ENCODE assay signal across 17 mouse cellular contexts in the genomic region with DNA sequence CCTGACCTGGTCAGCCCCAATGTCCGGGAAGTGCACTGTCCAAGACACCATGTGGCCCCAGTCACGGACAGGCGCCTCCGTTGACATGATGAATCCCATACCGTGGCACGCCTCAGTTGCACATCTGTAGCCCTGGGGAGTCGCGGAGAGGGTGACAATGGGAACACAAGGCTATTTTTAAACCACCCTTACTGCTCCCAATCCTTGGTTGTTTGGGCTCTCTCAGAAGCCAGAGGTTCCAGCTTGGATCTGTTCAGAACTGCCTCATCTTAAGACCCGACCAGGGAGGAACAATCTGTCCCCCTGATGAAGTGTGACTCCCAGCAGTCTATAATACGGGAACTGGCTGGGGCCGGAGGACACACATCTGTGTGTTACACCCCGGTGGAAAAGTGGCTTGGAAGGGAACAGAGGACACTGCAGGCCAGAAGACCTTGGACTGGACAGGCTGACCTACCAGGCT. TPM values are rescaled to one million over a fixed set of nuclear protein-coding genes. Genes with fewer than 3 reads are reported as not detected.
DNase-seq lines count a peak whose midpoint lies in the region; ATAC-seq and TF ChIP-seq lines count a peak whose summit lies in the region.
"Had no signal": no experiment of that assay in that cellular context is flagged by ENCODE, and none has a peak within 500 bp of the region (broad histone marks: within the 10 kb centered on the region; RNA-seq: fewer than 3 reads in every experiment).

No protein-coding gene starts in this region.

- peaks cover 16% of the 10 kb centered on the region for H3K4me1 ChIP-seq in kidney, embryonic 16.5 days (ENCODE audit: insufficient read depth, low read length)
- H3K4me1 ChIP-seq in intestine, postnatal 0 days (replicated peaks; ENCODE audit: control insufficient read depth, insufficient read depth, low read length) = no peaks in the 10 kb centered on the region
- H3K4me1 ChIP-seq: liver, embryonic 15.5 days had no signal

- H3K27ac ChIP-seq in kidney, embryonic 16.5 days (ENCODE audit: low read length) = no peak overlapping the region
- H3K27ac ChIP-seq in intestine, postnatal 0 days (ENCODE audit: low read depth, low read length) = no peak overlapping the region
- H3K27ac ChIP-seq: embryonic facial prominence, embryonic 13.5 days; left cerebral cortex, adult 2 months; limb, embryonic 13.5 days; liver, embryonic 15.5 days had no signal

- ATAC-seq in kidney, embryonic 16.5 days (ENCODE audit: low FRiP score, low TSS enrichment) = 0 out of 2 replicates have a peak, but pooled peaks have one; percentile 50
- ATAC-seq in intestine, postnatal 0 days = no peak

- no peak for DNase-seq in kidney, postnatal 4 days
- DNase-seq in heart, adult 8-10 months (ENCODE audit: low spot score) = peak; percentile 73
- DNase-seq in heart, postnatal 4 days = peak; percentile 29
- peak; percentile 56 to 91 for DNase-seq in lung, postnatal 4 days
- no peak for DNase-seq in right cerebral cortex, postnatal 4 days
- DNase-seq: adrenal gland, adult 8-10 months; cerebellum, adult 2 months; retina, postnatal 1 day; thymus, postnatal 14 days had no signal

- H3K4me3 ChIP-seq in kidney, embryonic 16.5 days (ENCODE audit: low read length) = no peak overlapping the region
- no peak overlapping the region for H3K4me3 ChIP-seq in intestine, postnatal 0 days (ENCODE audit: low read depth, low read length)
- H3K4me3 ChIP-seq: embryonic facial prominence, embryonic 13.5 days; left cerebral cortex, adult 2 months; limb, embryonic 13.5 days; liver, embryonic 15.5 days; midbrain, embryonic 10.5 days; myocyte had no signal

- 0 out of 2 replicates have a peak, but pooled peaks cover 3% of the 10 kb centered on the region for H3K36me3 ChIP-seq in kidney, embryonic 16.5 days (ENCODE audit: insufficient read depth, low read length)
- no peaks in the 10 kb centered on the region for H3K36me3 ChIP-seq in intestine, postnatal 0 days (ENCODE audit: control insufficient read depth, insufficient read depth)
- H3K36me3 ChIP-seq: liver, embryonic 15.5 days; midbrain, embryonic 10.5 days had no signal

- no peak overlapping the region for H3K9ac ChIP-seq in kidney, embryonic 16.5 days (replicated peaks; ENCODE audit: low read length)
- H3K9ac ChIP-seq in intestine, postnatal 0 days (ENCODE audit: low read depth, low read length) = no peak overlapping the region
- H3K9ac ChIP-seq: embryonic facial prominence, embryonic 13.5 days; limb, embryonic 13.5 days; liver, embryonic 15.5 days had no signal

- no peak for TF ChIP-seq CTCF in intestine, postnatal 0 days (IDR thresholded peaks at IDR 0.05; ENCODE audit: low read depth)

- no peaks in the 10 kb centered on the region for H3K9me3 ChIP-seq in kidney, embryonic 16.5 days (ENCODE audit: low read length)
- H3K9me3 ChIP-seq in intestine, postnatal 0 days (ENCODE audit: control insufficient read depth) = no peaks in the 10 kb centered on the region
- H3K9me3 ChIP-seq: embryonic facial prominence, embryonic 13.5 days; limb, embryonic 13.5 days; liver, embryonic 15.5 days; midbrain, embryonic 10.5 days had no signal

- H3K27me3 ChIP-seq in kidney, embryonic 16.5 days (ENCODE audit: insufficient read depth, low read length) = no peaks in the 10 kb centered on the region
- no peaks in the 10 kb centered on the region for H3K27me3 ChIP-seq in intestine, postnatal 0 days (replicated peaks; ENCODE audit: control insufficient read depth, insufficient read depth, low read length)
- H3K27me3 ChIP-seq: limb, embryonic 13.5 days; liver, embryonic 15.5 days had no signal

- WGBS in kidney, embryonic 16.5 days = 56% methylated on average over 12 of the region's 12 CpGs
- WGBS in intestine, postnatal 0 days = 72% methylated on average over 12 of the region's 12 CpGs

- no peak overlapping the region for H3K4me2 ChIP-seq in kidney, embryonic 16.5 days (replicated peaks; ENCODE audit: low read depth, low read length)
- no peak overlapping the region for H3K4me2 ChIP-seq in intestine, postnatal 0 days (replicated peaks; ENCODE audit: low read depth)
- H3K4me2 ChIP-seq: embryonic facial prominence, embryonic 13.5 days; limb, embryonic 13.5 days; liver, embryonic 15.5 days had no signal

RNA-seq across cellular contexts. Expression of gene Cmklr1, which starts 38.4 kb away (rescaled TPM):
- polyA plus RNA-seq in kidney, embryonic 16.5 days (2015; fragmentation: Nextera tagmentation; extraction: Ambion mirVana) = 4.4 and 6.5 TPM in 2 replicates
- 10 to 100 TPM; 14.8 to 30.1 (median 17.9) TPM for total RNA-seq in heart, adult 8-10 months (2022)
- total RNA-seq in heart, postnatal 4 days (2021) = 10 to 100 TPM; 12.6 to 14.6 TPM
- polyA plus RNA-seq in intestine, postnatal 0 days (2015; fragmentation: Nextera tagmentation; extraction: Ambion mirVana) = 2.1 and 2.9 TPM in 2 replicates

Comparison
In these comparisons a context has a peak if more than half of its experiments do, and no peak if none do; other contexts are left out.
1. DNase-seq: peak in heart, adult 8-10 months (single experiment), heart, postnatal 4 days (single experiment) and lung, postnatal 4 days (2 of 2); none in kidney, postnatal 4 days (0 of 2) and right cerebral cortex, postnatal 4 days (single experiment).